Mouse (Mus musculus): ENCODE results near the gene Mia3.
"Not testable (repeated sequence)": the region's sequence is repeated elsewhere in the genome, so short reads cannot be mapped to it uniquely, and the experiment has no call there.

Mia3 gene

GRCm38 (mm10) chr1:183369427-183370014, at the start of gene Mia3:
TSS of gene Mia3 (minus strand) at chr1:183369553.
- peak; percentile 73 for DNase-seq (ENCODE audit: low read depth)

DNA sequence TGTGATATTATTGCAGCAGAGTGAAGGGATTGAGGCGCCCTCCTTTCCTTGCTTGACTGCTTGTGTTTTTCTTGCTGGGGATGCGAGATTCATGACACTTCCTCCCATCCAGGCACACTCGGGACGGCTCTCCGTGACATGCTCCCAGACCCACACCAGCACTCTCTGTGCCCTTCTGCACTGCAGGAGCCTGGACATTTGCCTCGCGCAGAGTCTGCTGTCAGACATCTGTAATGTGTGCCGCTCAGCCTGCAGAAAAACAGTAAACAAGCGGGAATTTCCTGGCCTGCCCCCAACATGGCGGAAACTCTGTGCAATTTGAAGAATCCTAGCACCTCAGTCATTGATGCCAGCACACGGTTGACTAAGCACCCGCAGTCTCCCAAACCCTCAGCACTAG, 48.5 kb upstream of the Mia3 start, which contains the start of gene Hhipl2:
Gene Hhipl2 (plus strand): TSS at position 343 of the 400 bp plus-strand sequence.
- no peak for DNase-seq (ENCODE audit: low read depth)

- no peak for DNase-seq (ENCODE audit: low read depth)
Measured at GRCm38 (mm10) chr1:183414081-183414727, 44.9 kb upstream of the Mia3 start.

DNA sequence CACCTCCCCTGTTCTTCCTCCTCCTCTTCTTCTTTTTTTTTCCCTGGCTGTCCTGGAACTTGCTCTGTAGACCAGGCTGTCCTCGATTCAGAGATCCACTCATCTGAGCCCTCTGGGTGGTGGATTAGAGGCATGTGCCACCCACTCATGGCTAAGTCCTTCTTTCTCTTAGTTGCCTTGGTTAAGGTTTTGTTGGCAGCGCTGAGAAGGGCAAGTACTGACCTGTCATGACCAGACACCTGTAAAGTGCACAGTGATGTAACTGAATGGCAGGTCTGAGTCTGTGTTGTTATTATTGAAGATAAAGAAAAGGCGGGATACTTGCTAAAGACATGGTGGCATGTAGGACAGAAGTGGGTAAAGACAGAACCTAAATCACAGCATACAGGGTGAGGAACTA, 34.0 kb upstream of the Mia3 start:
- no peak for DNase-seq (ENCODE audit: low read depth)

DNA sequence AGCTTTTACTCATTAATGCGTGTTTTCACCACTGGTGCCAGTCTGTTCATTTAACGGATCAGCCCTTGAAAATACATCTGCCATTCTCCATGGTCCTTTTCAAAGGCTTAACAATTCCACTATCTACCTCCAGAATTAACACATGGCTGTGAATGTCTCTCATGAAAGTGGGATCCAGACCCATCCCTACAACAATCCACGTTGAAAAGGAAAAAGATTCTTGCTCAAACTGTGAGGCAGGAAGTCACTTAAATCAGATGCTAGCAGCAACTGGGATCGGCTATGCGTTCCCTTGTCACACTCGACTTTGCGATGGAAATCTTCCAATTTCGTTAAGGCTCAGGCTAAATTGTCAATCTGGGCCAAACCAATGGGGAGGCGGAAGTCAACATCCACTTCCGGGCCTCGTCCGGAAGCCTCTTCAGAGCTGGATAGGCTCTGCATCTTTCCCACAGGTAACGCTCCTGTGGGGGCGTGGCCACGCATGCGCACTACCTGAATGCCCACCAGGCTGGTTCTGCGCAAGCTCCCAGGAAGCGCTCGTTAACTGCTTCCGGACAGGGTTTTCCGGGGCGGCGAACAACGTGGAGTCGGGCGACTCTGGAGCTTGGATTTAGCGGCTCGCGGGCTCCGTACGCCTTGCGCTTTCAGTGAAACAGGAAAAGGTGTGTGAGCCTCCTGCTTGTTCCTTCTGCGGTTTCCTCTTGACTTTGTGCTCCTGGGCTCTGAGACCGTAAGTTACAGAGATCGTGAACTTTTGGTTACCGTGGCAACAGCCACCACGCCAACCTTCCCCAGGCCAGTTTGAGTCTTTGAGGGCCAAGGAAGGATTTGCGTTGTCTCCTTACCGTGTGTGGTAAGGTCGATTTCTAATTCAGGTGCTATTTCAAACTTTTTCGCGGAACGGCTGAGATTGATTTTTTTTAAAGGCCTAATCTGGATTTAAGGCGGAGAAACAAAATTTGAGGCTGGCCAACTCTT, 19.4 kb upstream of the Mia3 start, which contains the start of gene Taf1a:
Gene Taf1a (plus strand): TSS at position 556 of the 981 bp plus-strand sequence.
- DNase-seq (ENCODE audit: low read depth), result peak; percentile 81

- not testable (repeated sequence) for DNase-seq (ENCODE audit: low read depth)
Measured at GRCm38 (mm10) chr1:183387421-183387820, 18.1 kb upstream of the Mia3 start.

GRCm38 (mm10) chr1:183382621-183383020, 13.3 kb upstream of the Mia3 start:
- no peak for DNase-seq (ENCODE audit: low read depth)

DNA sequence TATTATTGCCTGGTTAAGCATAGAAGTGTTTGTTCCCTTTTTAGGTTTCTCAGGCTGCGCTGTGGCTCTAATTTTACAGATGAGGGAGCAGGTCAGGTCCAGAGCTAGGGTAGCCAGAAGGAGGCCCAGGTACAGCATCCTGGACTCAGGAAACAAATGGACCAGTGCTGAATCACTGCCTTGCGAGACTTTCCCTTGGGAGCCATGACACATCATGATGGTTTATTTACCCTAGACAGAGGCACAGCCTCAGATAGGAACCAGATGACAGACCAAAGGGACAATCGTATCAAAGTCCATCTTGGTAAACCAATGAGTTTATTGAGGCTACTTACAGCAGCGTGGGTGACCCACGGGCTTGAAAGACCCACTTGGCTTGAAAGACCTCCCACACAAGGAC, 12.5 kb upstream of the Mia3 start:
- no peak for DNase-seq (ENCODE audit: low read depth)

GRCm38 (mm10) chr1:183379376-183379775, 10.0 kb upstream of the Mia3 start:
- not testable (repeated sequence) for DNase-seq (ENCODE audit: low read depth)

- no peak for DNase-seq (ENCODE audit: low read depth)
Measured at GRCm38 (mm10) chr1:183378321-183378941, 9.1 kb upstream of the Mia3 start.

DNA sequence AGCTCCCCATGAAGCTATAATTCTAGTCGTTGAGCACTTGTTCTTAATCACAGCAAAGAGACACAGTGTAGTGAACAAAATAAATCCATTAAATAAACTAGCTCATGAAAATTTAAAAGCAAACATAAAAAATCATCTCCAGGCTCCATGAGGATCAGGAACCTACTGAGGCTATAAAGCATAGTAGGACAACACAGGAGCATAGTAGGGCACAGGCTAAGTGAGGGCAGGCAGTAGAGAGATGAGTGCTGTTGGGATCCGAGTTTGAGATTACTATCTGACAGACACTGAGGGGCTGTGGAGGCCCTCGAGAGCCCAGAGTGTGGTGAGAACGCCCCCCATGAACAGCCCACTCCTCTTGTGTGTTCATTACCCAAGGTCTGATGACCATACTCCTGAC, 7.7 kb upstream of the Mia3 start:
- DNase-seq (ENCODE audit: low read depth), result no peak

DNA sequence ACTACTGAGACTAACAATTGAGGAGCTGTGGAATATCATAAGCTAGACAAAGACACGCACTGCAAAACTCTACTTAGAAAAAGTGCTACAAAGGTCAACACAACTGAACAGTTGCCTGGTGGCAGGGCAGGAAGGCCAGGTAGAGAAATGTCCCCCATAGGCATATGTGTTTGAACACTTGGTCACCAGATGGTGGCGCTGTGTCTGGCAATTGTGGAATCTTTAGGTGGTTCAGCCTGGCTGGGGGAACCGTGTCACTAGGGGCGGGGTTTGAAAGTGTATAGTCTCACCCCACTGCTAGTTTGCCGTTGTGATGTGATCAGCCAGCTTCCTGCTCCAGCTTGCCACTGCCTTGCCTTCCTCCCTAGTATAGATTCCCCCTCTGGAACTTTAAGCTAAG, 5.4 kb upstream of the Mia3 start:
- no peak for DNase-seq (ENCODE audit: low read depth)

DNA sequence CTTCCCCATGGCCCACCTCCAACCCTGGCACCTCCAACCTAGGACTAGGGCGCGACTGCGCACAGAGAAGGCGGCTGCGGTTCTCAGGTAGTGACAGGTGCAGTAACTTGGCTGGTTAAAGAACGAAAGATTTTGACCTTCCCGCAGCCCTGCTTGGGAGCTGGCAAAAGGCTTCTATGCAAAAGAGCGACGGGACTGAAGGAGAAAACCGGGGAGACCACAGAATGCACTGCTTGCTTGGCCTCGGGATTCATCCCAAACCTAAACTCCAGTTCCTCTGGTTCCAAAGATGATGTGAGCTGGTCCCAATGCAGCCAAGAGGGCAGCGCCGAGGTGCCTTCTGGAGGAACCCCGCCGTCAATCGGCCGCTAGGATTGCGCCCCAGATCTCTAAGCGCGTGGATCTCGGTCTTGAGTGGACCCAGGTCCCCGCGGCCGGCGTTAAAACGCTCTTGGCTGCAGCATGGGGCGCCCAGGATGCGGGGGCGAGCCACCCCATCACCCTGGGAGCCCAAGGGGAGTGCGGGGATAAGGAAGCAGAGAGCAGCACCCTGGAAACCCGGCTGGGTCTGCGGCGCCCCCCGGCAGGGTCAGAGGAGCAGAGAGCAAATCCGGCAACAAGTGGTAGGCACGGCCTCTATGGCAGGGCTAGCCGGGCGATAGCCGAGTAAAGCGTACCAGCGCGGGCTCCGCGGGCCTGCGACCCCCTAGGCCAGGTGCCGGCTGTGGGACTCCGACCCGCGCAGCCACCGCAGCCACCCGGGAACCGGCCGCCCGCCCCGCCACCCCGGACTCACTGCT, 552 bp downstream of the Mia3 start:
- DNase-seq (ENCODE audit: low read depth), result no peak

GRCm38 (mm10) chr1:183366361-183366760, 3.0 kb downstream of the Mia3 start:
- DNase-seq (ENCODE audit: low read depth), result no peak

DNA sequence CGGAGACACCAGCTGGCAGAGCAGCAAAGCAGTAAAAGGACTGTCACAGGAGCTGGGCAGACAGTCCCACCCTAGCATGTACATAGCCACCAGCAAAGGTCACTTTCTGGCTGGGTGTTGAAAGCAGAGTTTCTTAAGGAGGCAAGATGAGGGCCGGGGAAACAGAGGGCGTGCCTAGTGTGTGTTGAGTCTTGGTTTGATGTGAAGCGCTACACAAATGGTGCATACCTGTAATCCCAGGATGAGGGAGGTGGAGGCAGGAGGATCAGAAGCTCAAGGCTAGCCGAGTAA, 5.8 kb downstream of the Mia3 start:
- no peak for DNase-seq (ENCODE audit: low read depth)

DNA sequence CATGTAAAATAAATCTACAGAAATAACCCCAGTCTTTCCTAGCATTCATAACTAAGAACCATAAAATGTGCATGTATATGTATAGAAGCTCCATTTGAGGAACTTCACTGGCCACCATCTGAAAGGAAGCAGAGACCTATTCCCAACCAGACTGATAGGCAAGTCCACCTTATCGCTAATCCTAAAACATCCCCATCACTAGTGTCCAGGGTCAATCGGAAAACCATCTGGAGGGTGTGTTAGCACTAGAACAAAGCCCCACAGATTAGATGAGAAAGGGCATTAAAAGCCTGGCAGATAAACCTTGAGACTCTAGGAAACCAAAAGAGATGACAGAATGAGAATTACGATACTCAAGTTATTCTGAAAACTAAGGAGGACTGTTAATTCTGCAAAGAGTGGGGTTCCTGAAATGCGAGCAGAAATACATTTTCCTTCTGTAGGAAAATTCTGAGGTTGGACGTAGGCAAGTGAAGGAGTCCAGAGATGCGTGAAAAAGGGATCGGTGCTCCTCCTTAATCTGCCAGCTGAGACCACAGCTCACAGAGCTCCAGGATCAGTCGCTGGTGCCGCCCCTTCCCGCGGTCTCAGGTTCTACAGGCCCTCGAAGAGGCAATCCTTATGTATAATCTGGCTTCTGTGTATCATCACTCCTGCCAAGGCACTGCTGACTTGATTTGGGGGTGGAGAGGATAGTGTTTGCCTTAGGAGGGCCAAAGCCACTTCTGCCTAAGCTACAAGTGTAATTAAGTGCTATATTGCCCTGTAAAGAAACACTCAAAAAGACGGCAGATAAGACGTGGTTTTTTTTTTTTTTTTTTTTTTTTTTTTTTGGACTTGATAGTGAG, 6.4 kb downstream of the Mia3 start:
- no peak for DNase-seq (ENCODE audit: low read depth)

DNA sequence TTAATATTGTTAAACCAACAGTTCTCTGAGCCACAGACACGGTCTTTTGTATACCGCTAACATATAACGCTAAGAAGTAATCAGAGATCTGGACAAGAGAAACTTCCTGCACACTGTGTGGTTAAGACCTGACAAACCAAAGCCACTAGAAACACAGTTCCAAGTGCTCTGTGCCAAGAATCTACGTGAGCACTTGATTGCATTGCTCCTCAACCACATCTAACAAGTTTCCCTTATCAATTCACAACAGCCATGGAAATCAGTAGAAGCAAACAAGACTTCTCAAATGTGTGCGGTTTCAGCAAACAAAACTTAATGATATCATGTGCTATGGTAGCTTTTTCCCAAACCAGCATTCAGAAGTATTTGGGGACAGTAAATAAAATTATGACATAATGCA, 7.1 kb downstream of the Mia3 start:
- DNase-seq (ENCODE audit: low read depth), result no peak

- no peak for DNase-seq (ENCODE audit: low read depth)
Measured at GRCm38 (mm10) chr1:183358901-183359300, 10.5 kb downstream of the Mia3 start.

DNA sequence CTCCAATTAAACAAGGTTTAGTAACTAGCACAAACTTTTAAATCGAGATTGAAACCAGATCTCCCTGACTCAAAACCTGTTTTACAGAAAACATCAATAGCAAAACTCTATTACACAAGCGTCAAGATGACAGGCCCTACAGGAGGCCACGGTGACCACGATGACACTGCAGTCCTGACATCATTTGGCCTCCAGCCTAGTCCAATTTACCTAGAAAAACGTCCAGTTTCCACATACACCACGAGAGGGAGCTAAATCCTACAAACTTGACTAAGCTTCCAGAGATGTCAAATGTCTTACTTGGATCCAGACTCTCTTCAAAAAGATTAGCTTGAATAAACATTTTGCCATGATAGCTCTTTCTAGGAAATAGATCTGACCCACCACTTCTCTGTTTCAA, 19.5 kb downstream of the Mia3 start:
- DNase-seq (ENCODE audit: low read depth), result peak; percentile 77

GRCm38 (mm10) chr1:183345817-183346195, 23.5 kb downstream of the Mia3 start:
- no peak for DNase-seq (ENCODE audit: low read depth)
